Mouse (Mus musculus) gastrocnemius, postnatal 4 days (tissue): ENCODE measurements around the gene Ankrd13a. TPM values are rescaled to one million over a fixed set of nuclear protein-coding genes. Genes with fewer than 3 reads are reported as not detected.

Source experiments
- DNase-seq, 2 experiments: peaks; one replicate each; pipeline ENCODE4 v3.0.0; 2021 to 2022; ENCODE audit warnings: low spot score in 2 of 2, mixed read lengths in 2 of 2
- long read RNA-seq, 2 experiments: library from polyadenylated mRNA; stranded (forward); transcript quantifications; one replicate each; pipeline ENCODE4 v2.0.0; 2021
- total RNA-seq, 2 experiments: library from RNA; stranded (reverse); gene quantifications; 2 replicates each; pipeline ENCODE4 v1.2.3; 2021

Gene Ankrd13a
- 10 to 100 TPM; 46.2 to 53.1 TPM for total RNA-seq
- long read RNA-seq, experiment 1, transcript Ankrd13a-201 (15 exons, 3,717 nt): major isoform, 68 of 81 reads
- long read RNA-seq, experiment 1, partial matches to known transcripts: 3 of 81 reads
- long read RNA-seq, experiment 1, other reads (novel, unspliced or antisense): 10 of 81 reads
- long read RNA-seq, experiment 2, transcript Ankrd13a-201 (15 exons, 3,717 nt): major isoform, 94 of 117 reads
- long read RNA-seq, experiment 2, partial matches to known transcripts: 12 of 117 reads
- long read RNA-seq, experiment 2, other reads (novel, unspliced or antisense): 11 of 117 reads

DNA sequence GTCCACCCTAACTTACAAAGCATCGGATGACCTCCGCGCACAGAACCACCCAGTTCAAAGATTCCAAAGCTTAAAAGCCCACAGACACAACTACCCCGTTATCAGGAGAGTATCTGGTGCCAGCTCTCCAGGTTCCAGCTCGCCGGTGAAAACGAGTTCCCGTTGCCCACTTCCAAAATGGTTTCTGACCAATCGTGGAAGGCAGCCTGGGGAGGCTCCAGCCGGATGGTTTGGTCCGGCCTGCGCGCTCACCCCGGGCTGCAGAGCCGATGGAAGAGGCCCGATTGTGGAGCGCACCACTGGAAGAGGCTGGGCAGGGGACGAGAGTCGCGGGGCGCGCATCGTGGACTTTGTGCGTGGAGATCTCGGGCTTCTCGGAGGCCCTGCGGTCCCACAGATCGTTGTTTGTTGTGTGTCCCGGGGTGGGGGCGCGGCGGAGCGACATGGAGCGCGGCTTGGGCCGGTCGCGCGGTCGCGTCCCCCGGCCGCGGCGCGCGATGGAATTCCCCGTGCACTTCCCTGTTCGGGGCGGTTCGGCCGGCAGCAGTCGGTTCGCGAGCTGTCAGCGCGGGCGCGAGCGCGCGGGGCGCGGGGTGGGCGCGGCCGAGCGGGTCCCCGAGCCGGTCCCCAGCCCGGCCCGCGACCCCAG is at the start of gene Ankrd13a:
TSS of gene Ankrd13a (plus strand) at position 275 of the 649 bp plus-strand sequence.
- DNase-seq: peak; percentile 83 to 91

GRCm38 (mm10) chr5:114728160-114728559 is 46.3 kb upstream of the Ankrd13a start:
- DNase-seq: peak in 1 of 2 experiments; percentile 59

- peak in 1 of 2 experiments; percentile 40 for DNase-seq
Observed at GRCm38 (mm10) chr5:114730129-114730528, 44.3 kb upstream of the Ankrd13a start.

DNA sequence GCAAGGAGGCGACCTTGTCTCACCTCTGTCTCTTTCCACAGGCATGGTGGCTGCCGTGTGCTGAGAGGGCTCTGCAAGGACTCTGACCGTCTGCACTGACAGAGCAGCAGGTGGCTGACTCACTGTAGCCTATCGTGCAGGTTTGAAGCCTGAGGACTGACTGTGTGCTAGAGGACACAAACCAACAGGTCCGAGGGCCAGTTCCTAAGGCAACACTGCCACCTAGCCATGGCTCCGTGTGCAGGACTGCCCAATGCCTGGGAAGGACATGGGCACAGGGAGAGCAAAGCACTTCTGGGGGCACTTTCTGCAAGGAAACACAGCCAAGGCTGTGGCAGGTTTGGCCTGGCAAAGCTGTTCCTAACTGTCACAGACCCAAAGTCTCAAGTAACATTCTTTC is 43.0 kb upstream of the Ankrd13a start:
- DNase-seq: no peak

DNA sequence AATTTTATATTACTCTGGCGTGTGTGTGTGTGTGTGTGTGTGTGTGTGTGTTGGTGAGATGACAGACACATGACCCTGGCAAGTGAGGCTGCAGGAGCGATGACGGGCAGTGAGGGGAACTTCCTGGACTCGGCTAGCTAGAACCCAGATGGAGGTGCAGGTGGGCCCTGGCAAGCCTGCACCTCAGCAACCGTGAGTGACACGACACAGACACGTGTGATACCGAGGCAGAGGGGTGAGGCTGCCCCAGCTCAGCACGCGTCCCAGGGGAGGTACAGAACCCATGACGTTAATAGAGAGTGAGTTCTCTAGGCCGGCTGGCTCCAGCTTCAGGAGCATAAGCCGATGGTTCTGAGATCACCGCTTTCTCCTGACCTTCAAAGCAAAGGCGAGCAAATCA is 42.5 kb upstream of the Ankrd13a start:
- no peak for DNase-seq

DNA sequence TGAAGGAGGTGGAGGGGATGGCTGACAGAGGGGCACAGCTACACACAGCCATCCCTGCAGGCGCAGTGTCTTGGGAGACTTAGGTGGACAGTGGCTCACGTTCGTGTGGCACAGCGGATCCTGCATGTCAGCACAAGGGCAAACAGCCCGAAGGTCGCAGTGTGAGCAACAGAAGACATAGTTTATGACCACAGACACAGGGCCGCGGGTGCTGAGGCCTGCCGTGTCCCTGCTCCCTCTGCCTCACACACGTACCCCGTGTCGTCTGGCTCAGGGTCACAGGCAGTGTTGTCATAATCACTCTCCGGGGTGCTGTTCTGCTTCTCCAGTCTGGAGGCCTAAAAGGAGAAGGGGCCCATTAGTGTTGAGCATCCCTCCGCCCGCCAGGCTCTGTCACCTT is 40.9 kb upstream of the Ankrd13a start:
- no peak for DNase-seq

- DNase-seq: no peak
Observed at GRCm38 (mm10) chr5:114737090-114737887, 37.2 kb upstream of the Ankrd13a start.

DNA sequence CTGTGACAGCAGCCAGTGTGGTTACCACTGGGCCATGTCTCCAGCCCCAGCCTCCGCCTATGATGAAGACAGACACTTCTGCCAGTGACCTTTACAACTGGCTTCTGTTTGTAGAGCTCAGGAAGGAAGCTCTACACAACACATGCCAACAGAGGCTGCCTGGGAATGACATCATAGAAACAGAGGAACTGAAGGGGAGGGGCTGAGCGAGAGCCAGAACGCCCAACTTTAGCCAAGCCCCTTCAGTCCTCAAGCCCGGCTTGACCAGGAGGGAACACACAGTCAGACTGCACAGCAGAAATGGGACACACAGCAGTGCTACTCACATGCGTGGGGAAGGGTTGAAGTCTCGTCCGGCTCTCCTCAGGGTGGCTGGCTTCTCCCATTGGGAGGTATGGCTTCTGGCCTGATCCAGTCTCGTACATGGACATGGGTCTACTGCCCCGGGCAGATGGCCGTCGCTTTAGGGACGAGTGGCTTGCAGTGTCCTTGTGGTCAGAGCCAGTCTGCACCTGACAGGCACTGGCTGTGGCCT is 35.7 kb upstream of the Ankrd13a start:
- peak in 1 of 2 experiments; percentile 53 for DNase-seq

DNA sequence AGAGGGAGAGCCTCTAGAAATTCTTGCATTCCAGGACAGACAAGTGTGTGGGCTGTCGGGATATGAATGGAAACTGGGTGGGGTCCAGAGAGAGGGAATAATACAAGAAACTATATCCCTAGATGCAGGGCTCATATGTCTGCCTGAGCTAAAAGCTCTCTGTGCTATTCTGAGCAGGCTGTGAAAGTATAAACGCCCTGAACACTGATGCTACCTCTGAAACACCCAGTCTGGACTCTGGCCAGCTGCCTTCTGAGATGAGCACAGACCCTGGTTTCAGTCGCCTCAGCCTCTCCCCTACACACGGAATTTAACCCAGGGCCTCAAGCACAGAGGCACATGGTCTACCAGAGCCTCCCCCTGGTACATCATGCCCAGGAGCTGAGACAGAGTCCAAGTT is 33.9 kb upstream of the Ankrd13a start:
- DNase-seq: no peak

DNA sequence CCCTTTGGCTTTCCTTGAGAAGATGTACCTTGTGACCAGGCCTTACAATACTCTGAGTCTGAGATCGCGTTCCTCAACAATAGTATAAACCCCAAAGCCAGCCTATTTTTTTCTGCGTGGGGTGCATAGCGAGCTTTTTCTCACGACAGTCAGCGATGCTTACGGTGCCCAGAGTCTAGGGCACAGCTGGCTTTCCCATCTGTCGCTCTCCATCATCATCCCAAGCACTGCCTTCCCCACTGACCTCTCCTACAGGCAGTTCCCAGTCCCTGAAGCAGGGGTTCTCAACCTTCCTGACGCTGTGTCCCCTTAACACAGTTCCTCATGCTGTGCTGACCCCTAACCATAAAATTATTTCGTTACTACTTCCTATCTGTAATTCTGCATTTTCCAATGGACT is 31.9 kb upstream of the Ankrd13a start:
- DNase-seq: no peak

- DNase-seq: no peak
Observed at GRCm38 (mm10) chr5:114742998-114743696, 31.3 kb upstream of the Ankrd13a start.

DNA sequence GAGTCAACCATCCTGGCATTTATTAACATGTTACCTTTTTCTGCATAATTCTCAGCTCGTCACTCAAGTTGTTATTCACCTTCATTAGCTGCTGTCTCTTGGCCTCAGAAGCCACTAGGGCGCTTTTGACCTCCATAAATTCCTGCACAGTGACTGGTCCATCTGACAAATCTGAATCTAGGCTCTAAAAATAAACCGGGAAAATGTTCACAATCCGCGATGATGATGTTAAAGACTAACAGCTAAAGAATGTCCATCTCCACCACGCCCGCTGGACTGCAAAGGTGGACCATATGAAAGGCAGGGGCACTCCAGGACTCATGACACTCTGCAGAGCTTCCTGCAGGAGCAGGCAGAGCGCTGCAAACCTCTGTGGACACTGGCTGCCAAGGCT is 30.8 kb upstream of the Ankrd13a start:
- no peak for DNase-seq

- no peak for DNase-seq
Observed at GRCm38 (mm10) chr5:114745581-114745980, 28.9 kb upstream of the Ankrd13a start.

GRCm38 (mm10) chr5:114746886-114747285 is 27.6 kb upstream of the Ankrd13a start:
- no peak for DNase-seq

DNA sequence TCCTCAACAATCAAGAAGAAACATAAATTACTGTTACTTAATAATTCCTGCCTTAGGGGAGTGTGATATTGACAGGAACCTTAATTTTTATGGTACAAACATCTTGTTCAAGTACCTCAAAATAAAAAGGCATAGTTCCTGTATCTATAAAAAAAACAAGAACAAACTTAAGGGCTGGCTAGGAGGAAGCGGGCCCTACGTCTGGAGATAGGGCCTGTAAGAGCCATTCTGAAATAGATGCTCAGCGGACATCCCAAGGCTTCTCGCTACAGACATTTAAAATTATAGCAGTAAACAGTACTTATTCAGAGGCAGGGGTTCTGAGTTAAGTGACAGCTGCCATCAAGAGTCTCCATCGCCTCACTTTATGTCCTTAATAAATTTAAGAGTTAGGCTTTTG is 27.0 kb upstream of the Ankrd13a start:
- no peak for DNase-seq

- DNase-seq: no peak
Observed at GRCm38 (mm10) chr5:114750325-114750724, 24.2 kb upstream of the Ankrd13a start.

DNA sequence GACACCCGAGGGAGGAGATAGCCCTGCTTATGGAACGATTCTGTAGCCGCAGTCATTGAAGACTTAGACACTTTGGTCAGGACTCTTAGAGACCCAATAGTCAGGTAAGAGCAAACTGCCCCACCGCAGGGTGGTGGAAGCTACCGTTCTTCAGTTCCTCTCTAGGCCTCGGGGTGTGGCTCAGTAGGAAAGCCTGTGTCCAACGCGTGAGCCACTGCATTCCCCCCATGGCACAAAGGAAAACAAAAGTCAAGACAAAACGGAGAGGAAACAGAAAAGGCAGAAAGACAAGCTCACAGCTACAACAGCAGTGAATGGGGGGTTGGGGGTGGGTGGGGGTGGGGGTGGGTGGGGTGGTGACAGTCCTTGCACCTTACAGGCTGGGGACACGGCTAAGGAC is 22.1 kb upstream of the Ankrd13a start:
- no peak for DNase-seq

DNA sequence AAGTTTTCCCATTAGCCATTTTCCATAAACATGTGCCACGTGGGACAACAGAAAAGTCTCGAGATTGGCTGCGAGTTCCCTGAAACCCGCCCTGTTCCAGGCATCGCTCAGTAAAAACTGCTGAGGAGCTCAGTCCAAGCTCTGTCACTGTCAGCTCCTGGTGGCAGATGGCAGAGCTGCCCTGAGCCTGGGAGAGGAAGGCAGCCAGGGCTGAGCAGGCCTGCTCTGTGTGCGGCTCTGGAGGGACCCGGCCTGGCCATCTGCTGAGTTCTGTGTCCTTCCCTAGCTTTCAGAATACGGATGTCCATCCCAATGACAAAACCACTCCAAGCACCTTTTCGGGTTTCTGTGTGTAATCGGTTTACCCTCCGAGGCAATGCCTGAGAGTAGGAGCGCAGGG is 21.1 kb upstream of the Ankrd13a start:
- no peak for DNase-seq

DNA sequence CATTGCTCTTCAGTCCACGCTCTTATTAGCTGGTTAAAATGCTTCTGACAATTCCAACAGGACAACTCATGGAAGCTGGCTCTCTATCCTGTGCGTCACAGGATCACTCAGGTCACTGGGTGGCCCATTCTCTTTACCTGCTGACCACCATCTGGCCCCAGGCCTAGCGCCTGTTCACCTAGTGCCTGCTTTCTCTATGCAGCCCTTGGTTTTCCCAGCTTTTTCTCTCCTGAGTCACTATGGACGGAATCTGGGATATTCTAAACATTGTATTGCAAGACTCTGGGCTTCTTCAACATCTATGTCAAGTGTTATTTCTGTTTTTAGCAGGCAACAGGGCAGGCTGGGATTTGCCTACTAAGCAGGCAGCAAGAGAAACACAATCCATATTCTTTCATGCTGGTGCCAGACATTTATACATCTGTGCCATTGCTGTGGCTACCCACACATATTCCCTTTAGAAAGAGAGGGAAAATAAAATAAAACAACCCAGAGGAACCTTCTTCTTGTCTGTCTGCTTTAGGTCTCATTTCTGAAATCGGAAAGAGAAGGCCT is 14.9 kb upstream of the Ankrd13a start:
- no peak for DNase-seq

DNA sequence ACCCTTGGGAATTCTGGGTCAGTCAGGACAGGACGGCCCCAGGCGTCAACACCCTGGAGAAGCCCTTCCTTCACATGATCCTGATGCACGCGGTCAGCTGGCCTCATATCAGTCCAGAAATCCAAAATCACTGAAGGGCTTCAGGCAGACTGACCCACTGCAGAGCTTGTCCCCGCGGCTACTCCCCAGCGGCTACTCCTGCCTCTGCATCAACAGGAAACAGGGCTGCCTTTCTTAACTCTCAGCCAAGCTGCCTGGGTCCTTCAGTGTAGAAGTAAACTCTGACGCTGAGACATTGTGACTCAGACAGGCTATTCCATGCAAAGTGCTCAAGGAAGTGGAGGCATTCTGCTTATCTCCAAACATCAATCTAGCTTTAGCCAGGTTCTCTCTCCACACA is 12.5 kb upstream of the Ankrd13a start:
- no peak for DNase-seq
